Mouse (Mus musculus) urinary bladder, postnatal 0 days (tissue): ENCODE results near the gene M1ap. TPM values are rescaled to one million over a fixed set of nuclear protein-coding genes. Genes with fewer than 3 reads are reported as not detected.

Experiments used
- microRNA-seq: library from miRNA; unstranded; fragments of <30 nt; microRNA quantifications from one replicate; pipeline ENCODE4, GENCODE M21; 2016
- polyA plus RNA-seq: library from polyadenylated mRNA; unstranded; fragments of >200 nt; fragmentation: Nextera tagmentation; extraction: Ambion mirVana; gene quantifications from 2 replicates; pipeline ENCODE4 v1.2.1, GENCODE M21; 2015

The M1ap gene
- polyA plus RNA-seq, result 0.23 and 0.34 TPM in 2 replicates

GRCm38 (mm10) chr6:82946651-82947050, at the start of gene M1ap:
Gene M1ap (plus strand): TSS chr6:82946902.

GRCm38 (mm10) chr6:82939167-82939912, 7.4 kb upstream of the M1ap start, which contains the start of gene Sema4f:
Gene Sema4f (minus strand): TSS chr6:82939769.

DNA sequence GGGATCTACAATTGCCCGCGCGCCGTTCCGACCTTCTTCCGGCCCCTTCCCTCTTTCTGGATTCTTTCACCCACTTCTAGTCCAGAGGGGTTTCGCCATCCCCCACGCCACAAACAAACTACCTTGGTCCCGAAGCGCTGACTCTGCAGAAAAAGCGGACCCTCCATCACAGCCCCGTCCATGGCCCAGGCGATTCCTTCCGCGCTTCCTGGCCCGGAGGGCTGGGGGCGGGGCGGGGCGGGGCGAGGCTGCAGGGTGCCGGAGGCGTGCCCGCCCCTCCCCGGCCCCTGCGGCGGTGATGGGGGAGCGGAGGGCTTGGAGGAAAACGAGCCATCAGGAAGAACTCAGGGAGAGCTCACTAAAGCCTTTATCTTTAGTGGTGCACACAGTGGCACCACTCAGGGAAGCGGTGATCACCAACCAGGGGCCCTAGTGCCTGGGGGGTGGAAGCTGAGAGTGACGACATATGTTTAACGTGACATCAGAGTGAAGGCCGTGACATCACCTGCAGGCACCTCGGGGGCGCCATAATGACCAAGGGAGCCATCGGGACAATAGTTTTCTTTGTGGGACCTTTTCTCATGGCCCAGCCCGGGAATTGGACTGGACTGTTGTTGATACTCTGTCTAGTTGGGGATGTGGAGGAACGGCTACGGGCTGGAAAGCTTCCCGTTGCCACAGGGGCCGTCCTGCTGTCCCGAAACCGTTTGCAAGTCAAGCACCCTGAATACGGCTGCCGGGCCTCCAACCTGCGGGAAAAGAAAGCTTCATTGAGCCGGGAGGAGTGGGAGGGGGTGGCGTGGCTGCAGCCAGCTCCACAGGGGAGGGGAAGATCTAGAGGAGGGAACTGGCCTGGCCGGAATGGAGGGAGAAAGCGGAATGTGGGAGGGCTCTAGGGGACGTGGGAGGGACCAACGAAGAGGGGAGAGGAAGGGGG, 86.8 kb downstream of the M1ap start, which contains the start of the genes Dok1 and Loxl3:
Gene Dok1, minus strand, starts transcription at position 223 of the 937 bp plus-strand sequence.
Gene Loxl3, plus strand, starts transcription at position 925 of the 937 bp plus-strand sequence.

GRCm38 (mm10) chr6:83054074-83054851, 107.6 kb downstream of the M1ap start, which contains the start of gene Aup1:
Gene Aup1 (plus strand): TSS chr6:83054521.

DNA sequence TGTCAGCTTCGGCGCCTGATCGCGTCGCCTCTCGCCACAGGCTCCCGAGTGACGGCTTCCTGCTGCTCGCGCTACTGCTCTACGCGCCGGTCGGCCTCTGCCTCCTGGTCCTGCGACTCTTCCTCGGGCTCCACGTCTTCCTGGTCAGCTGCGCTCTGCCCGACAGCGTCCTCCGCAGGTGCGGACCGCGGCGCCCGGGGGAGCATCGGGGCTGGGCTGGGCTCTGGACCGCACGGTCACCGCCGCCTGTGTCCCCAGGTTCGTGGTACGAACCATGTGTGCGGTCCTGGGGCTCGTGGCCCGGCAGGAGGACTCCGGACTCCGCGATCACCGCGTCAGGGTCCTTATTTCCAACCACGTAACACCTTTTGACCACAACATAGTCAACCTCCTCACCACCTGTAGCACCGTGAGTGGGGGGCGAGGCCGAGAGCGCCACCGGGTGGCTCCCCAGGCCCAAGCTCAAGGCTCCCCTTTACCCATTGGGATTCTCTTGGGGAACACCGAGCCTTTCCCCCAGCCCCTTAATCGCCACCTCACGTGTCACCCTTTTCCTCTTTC, 108.2 kb downstream of the M1ap start, which contains the start of gene Htra2:
Gene Htra2, minus strand, starts transcription at position 403 of the 561 bp plus-strand sequence.

DNA sequence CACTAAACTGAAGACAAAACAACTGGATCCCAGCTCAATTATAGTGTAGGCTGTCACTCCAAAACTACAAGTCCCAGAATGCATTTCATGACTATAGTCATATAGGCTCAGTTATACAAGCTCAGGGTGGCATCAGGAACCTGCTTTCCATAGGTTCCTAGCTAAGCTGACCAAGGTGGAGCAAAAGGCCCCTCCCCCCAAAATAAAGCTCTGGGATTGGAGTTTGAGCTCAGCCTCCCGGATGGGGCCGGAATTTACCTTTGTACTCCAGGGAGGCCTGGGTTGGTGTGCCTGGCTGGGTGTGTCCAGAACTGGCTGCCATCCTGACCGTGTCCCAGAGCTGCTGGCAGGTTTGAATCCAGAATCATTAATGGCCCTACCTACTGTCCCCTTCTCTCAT, 111.1 kb downstream of the M1ap start, which contains the start of gene Dqx1:
Gene Dqx1, plus strand, starts transcription at position 55 of the 400 bp plus-strand sequence.

GRCm38 (mm10) chr6:83070247-83070310, 123.4 kb downstream of the M1ap start, which contains the start of gene Tlx2:
Gene Tlx2 (minus strand): TSS chr6:83070293.

DNA sequence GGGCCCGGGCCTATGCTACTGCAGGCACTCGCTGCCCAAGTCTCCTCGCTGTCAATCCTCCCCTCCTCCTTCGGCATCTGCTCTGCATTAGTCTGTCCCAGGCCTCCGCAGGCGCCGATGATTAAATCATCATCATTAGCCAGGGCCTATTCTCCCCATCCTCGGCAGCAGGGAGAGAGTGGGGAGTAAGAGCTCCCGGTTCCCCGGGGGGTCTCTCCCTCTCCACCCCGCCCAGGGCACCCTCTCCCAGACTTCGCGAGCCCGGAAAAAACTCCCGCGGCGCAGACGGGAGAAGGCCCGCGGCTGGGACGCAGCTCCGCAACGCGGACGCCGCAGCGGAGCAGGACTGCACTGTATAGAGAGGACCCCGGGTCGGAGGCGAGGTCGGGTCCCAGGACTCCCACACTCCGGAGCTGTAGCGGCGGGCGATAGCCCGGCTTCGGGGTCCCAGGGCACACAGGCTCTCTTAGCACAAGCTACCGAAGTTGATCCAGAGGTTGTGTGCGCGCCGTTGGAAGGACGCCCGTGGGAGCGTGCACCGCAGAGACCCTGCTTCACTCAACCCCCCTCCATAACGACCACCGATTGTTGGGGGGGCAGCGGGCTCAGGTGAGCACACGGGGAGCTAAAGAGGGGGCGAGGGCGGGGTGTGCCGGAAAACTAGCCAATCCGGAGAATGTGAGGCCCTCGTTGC, 131.1 kb downstream of the M1ap start, which contains the start of gene Pcgf1:
Gene Pcgf1, plus strand, starts transcription at position 240 of the 694 bp plus-strand sequence.

Small RNAs within 50 kb of the gene (microRNA-seq; reads per million reads assigned to microRNA genes)
- gene Mir7040, result not detected

Other genes starting within 250 kb of the M1ap start
- 69.4 and 75.3 TPM in 2 replicates for gene Pole4, start 241.5 kb upstream of the M1ap start, polyA plus RNA-seq
- gene Hk2, start 172.4 kb upstream of the M1ap start, polyA plus RNA-seq, result 8.7 and 9.0 TPM in 2 replicates
- 0.08 and 0.22 TPM in 2 replicates for gene Sema4f, start 7.1 kb upstream of the M1ap start, polyA plus RNA-seq
- gene Dok1, start 86.6 kb downstream of the M1ap start, polyA plus RNA-seq, result 20.9 TPM in 2 replicates
- 9.6 and 9.8 TPM in 2 replicates for gene Loxl3, start 87.3 kb downstream of the M1ap start, polyA plus RNA-seq
- 130 and 134 TPM in 2 replicates for gene Aup1, start 107.6 kb downstream of the M1ap start, polyA plus RNA-seq
- gene Htra2, start 108.4 kb downstream of the M1ap start, polyA plus RNA-seq, result 66.1 and 69.7 TPM in 2 replicates
- gene Dqx1, start 110.9 kb downstream of the M1ap start, polyA plus RNA-seq, result 3.3 and 4.1 TPM in 2 replicates
- 0.46 and 0.62 TPM in 2 replicates for gene Tlx2, start 123.4 kb downstream of the M1ap start, polyA plus RNA-seq
- gene Pcgf1, start 131.0 kb downstream of the M1ap start, polyA plus RNA-seq, result 9.2 and 12.1 TPM in 2 replicates
- gene Lbx2, start 139.5 kb downstream of the M1ap start, polyA plus RNA-seq, result 0.21 TPM in 1 of 2 replicates, not detected in the other
- gene Ccdc142, start 154.7 kb downstream of the M1ap start, polyA plus RNA-seq, result 0.71 and 0.80 TPM in 2 replicates
- gene Gm42688, start 154.7 kb downstream of the M1ap start, polyA plus RNA-seq, result 0.82 and 1.1 TPM in 2 replicates
- gene Mrpl53, start 162.1 kb downstream of the M1ap start, polyA plus RNA-seq, result 127 TPM in 2 replicates
- 18.7 and 21.6 TPM in 2 replicates for gene Mogs, start 168.6 kb downstream of the M1ap start, polyA plus RNA-seq
- 48.6 and 53.4 TPM in 2 replicates for gene Wbp1, start 174.7 kb downstream of the M1ap start, polyA plus RNA-seq
- 7.6 and 8.2 TPM in 2 replicates for gene Ino80b, start 178.5 kb downstream of the M1ap start, polyA plus RNA-seq
- 7.2 and 9.3 TPM in 2 replicates for gene Rtkn, start 188.6 kb downstream of the M1ap start, polyA plus RNA-seq
- gene Wdr54, start 209.5 kb downstream of the M1ap start, polyA plus RNA-seq, result 1.6 and 1.8 TPM in 2 replicates
- gene 1700003E16Rik, start 209.5 kb downstream of the M1ap start, polyA plus RNA-seq, result 0.51 and 0.66 TPM in 2 replicates
- 62.5 and 72.3 TPM in 2 replicates for gene Dctn1, start 219.0 kb downstream of the M1ap start, polyA plus RNA-seq